Mouse (Mus musculus) splenic B cell, adult 2 months (primary cell): Measurements from ENCODE around the gene Chmp4b.

Experiments
- DNase-seq: peaks from one replicate; pipeline ENCODE4 v3.0.0-alpha.2; 2011; ENCODE audit warnings: low read depth, low spot score
- H3K27me3 ChIP-seq: 2 replicates; pipeline ENCODE4 v1.6.1; 2012; ENCODE audit warnings: mild to moderate bottlenecking, low read length, moderate library complexity, mixed read lengths; ENCODE audit not compliant: control insufficient read depth, poor library complexity, insufficient read depth, severe bottlenecking
- H3K36me3 ChIP-seq: 2 replicates; pipeline ENCODE4 v1.6.1; 2012; ENCODE audit warnings: mild to moderate bottlenecking, low read length, moderate library complexity, mixed read lengths; ENCODE audit not compliant: control insufficient read depth, poor library complexity, insufficient read depth, severe bottlenecking

Gene Chmp4b

DNA sequence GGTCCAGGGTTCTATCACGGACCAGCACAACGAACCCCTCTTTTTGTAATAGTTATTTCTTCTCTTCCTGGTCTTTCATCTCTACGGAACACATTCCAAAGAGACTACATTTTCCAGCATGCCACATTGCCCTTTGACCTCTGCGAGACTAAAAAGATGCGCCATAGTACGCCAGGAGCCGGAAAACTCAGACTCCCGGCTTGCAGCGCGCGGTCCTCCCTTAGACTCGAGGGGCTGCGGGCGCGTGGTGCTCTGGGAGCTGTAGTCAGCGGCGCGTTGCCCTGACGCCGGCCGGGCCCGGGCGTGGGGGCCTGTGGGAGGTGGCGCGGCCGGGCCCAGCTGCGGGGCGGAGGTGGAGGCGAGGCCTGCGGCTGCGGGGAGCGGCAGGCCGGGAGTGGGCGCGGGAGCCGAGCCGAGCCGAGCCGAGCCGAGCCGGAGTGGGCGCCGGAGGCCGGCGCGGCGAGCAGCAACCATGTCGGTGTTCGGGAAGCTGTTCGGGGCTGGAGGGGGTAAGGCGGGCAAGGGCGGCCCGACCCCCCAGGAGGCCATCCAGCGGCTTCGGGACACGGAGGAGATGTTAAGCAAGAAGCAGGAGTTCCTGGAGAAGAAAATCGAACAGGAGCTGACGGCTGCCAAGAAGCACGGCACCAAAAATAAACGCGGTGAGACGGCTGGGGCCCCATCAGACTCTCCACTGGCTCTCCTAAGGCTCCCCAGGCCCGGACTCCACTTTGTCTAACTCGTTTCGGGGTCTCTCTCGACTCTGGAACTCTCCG lies 5.4 kb downstream of the Chmp4b start:
- peak; percentile 97 for DNase-seq
- Histone ChIP-seq H3K27me3 (no peaks in the 10 kb centered on the region), H3K36me3 (0 out of 2 replicates have a peak, but pooled peaks cover 2% of the 10 kb centered on the region)

DNA sequence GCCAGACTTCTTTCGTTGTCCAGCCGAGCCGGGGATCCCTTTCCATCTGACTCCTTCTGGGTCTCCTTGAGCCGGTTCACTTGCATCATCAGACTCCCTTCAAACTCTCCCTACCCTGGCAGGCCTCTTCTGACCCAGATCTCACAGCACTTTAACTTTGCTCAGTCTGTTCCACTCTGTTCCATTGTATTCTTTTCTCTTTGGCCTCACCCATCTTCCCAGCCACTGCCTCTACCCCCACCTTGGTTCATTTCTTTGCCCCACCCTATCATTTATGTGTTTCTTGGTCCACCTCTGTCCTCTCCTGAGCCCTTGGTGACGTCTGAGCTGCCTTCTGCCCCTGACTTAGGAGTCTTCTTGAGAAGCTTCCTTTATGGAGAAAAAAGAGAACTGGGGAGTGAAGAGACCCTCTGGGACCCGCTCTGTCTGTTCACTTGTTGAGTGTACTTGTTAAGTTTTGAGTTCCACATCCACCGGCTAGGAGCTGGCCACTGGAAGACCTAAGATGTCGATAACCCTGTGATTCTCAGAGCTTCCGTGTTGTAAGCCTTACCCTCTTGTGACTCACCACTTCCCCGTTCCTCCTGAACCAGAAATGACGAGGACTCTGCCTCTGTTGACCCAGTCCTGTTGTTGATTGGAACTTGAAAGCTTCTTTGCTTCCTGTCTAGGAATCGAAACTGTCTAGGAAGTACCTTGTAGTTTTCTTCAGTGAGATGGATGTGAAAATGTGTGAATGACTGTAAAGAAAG lies 6.2 kb downstream of the Chmp4b start:
- peak; percentile 84 for DNase-seq
- 0 out of 2 replicates have a peak, but pooled peaks cover 2% of the 10 kb centered on the region for H3K36me3 ChIP-seq

DNA sequence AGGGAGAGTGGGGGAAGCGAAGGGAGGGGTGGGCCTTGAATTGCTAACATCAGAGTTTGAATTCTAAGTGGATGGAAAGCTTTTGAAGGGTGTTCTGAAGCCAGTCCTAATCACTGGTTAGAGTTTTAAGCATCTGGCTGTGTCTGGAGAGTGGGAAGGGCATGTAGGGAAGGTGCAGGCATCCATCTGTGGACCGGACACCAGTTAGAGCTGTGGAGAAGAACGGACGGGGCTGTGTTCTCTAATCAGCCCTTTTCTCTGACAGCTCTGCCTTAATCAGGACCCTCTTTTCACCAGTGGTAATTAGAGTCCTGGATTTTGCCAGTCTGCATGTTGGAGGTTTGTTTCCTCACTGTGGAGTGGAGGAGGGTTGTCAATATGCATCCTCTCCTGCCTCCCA lies 7.6 kb downstream of the Chmp4b start:
- Histone ChIP-seq H3K27me3 (no peaks in the 10 kb centered on the region), H3K36me3 (peaks cover 2% of the 10 kb centered on the region; the same call in 1 of the 2 replicates)
- no peak for DNase-seq

More for the DNA sequence above, 6.2 kb downstream of the Chmp4b start:
- H3K27me3 ChIP-seq = no peaks in the 10 kb centered on the region

DNA sequence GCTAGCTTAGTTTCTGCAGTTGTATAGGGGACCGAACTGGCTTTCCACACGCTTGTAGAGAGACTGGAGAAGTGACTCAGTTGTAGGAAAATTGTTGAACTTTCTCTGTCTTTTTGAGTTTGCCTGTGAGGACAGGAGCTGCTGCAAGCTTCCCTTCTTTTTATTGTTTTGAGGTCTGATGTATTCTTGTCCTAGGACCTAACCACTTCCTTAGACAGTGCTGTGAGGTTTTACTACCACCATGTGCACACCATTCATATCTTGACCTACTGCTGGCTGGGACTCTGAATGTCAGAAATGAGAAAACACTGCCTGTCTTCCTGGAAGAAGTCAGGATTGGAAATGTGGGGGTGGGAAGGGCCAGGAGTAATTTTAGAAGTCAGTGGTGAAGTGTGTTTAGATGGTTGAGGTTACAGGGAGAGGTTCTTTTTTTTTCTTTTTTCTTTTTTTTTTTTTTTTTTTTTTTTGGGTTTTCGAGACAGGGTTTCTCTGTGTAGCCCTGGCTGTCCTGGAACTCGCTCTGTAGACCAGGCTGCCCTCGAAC lies 8.1 kb downstream of the Chmp4b start:
- Histone ChIP-seq H3K36me3 (peaks cover 2% of the 10 kb centered on the region; the same call in 1 of the 2 replicates), H3K27me3 (no peaks in the 10 kb centered on the region)
- DNase-seq = no peak

DNA sequence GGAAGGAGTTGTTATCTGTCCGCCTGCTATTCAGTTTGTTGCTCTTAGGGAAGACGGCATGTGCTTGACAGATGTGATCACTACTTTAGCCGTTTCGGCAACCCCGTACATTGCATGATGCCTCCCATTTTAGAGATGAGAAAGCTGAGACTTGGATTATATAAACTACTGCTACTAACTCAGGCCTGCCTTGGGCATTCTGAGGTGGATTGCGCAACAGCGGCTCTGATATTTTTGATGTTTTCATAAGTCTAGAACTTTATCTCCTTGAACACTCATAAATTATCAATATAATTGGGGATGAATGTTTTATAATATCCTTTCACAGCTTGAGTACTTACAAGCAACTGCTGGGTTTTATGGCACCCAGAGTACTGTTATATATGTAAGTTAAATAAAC lies 17.2 kb downstream of the Chmp4b start:
- DNase-seq = no peak
- H3K36me3 ChIP-seq = no peaks in the 10 kb centered on the region; the same call in 1 of the 2 replicates

DNA sequence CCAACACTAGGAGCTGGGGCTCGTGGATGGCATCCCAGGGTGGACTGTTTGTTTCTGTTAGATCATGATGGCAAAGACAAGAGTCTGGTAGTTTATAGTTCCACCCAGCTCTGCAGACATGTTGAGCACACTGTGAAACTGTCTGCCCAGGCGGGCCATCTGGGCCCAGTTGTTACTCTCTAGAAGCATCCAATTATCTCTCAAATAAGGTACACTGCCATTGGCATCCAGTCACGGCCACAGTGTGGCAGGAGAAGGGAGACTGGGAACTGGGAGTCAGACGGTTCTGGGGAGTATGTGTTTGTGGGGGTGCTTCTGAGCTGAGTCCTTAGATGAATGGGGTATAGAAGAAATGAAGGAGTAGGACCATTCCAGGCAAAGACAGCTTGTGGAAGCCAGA lies 18.6 kb downstream of the Chmp4b start:
- no peak for DNase-seq
- H3K27me3 ChIP-seq = no peaks in the 10 kb centered on the region
- no peaks in the 10 kb centered on the region; the same call in 1 of the 2 replicates for H3K36me3 ChIP-seq

More for the DNA sequence above, 17.2 kb downstream of the Chmp4b start:
- H3K27me3 ChIP-seq = no peaks in the 10 kb centered on the region

DNA sequence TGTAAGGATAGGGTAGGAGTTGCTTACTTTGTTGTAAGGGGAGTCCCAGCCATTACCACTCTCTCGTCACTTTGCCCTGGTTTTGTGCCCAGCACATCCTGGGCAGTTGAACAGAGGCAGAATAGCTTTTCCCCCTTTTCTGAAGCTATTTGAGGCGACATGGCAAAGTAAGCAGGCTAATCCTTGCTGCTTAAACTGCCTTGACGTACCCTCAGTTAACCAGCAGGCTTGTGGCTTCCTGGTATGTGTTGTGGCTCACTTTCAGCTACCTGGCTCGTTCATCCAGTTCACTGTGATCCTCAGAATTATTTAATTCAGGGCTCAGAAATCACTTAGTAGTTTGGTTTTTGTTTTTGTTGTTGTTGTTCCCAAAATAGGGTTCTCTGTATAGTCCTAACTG lies 19.2 kb downstream of the Chmp4b start:
- no peaks in the 10 kb centered on the region; the same call in 1 of the 2 replicates for H3K36me3 ChIP-seq
- no peak for DNase-seq

DNA sequence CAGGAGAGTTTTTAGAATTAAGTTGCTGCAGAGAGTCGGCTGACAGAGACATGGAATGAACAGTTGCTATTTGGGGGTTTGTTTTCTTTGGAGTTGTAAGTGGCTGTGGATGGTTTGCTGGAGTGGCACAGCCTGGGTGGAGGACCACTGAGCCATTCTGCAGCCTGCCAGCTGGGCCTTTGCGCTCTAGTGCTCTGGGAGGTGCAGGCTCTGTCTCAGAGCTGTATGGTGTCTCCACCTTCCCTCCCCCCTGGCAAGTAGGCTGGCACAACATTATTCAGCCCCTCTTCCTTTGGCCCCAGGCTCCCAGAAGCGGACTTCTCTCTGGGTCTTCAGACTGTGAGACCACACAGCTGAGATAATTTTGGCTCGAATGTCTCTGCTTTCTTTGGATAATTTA lies 22.5 kb downstream of the Chmp4b start:
- Histone ChIP-seq H3K36me3 (peaks cover 3% of the 10 kb centered on the region; the same call in 1 of the 2 replicates), H3K27me3 (no peaks in the 10 kb centered on the region)
- no peak for DNase-seq

More for the DNA sequence above, 19.2 kb downstream of the Chmp4b start:
- H3K27me3 ChIP-seq = no peaks in the 10 kb centered on the region

DNA sequence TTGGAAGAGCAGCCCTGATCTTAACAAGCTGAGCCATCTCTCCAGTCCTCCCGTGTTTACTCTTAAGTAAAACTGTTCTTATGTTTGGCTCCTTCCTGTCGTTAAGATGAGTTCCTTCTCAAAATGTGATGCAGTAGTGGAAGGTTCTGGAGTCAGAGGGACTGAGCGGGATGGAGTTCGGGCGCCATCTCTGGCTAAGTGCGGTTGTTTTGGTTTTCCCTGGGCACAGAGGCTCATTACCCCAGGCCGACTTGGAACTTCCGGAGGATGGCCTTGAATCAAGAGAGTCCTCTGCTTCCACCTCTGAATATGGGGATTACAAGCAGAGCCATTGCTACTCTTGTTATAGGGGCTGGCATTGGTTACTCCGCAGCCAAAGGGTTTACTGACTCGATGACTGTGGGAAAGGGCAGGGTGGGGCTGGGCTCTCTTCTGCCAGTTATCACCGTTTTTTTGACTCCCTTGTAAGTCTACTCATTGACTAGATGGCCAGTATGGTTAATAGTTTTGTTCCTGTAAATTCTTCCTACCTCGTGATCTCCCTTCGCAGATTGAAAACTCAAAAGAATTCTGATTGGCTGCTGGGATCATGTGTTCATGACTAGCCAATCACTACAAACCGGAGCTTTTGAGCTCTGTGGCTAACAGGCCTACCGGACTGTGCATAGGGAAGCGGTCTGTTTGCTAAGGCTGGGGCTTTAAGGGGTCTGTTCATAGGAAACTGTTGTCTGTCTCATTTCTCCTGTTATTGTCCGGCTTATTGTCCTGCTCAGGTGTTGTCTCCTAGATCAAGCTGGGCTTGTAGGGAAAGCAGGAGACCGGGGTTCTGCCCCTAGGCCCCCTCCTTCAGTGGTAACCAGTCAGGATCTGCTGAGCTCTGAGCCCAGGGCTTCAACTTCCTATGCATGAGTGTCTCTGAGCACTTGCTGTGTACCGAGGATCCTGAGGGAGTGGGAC lies 25.4 kb downstream of the Chmp4b start:
- Histone ChIP-seq H3K27me3 (no peaks in the 10 kb centered on the region), H3K36me3 (0 out of 2 replicates have a peak, but pooled peaks cover 3% of the 10 kb centered on the region)
- peak; percentile 48 for DNase-seq

DNA sequence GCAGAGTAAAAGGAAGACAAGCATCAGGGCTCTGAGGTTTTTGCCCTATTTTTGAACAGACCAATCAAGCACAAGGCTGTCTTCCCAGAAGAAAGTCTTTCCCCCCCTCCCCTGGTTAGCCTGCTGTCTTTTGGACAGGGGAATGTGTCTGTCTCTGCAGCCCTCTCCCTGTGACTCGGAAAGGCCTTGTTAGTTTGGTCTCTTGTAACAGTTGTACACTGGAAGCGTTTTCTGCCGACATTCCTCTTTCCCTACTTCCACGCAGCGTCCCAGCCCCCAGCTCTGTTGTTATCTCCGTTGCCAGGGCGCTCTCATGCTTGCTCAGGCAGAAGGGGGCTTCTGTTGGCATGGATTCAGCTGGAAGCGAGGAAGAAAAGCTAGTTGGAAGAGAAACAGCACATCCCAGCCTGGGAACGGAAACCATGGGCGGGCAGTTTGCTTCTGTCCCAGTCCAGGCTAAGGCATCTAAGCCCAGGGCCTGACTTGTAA lies 26.2 kb downstream of the Chmp4b start:
- H3K36me3 ChIP-seq = 0 out of 2 replicates have a peak, but pooled peaks cover 3% of the 10 kb centered on the region
- no peak for DNase-seq
- H3K27me3 ChIP-seq = no peaks in the 10 kb centered on the region

DNA sequence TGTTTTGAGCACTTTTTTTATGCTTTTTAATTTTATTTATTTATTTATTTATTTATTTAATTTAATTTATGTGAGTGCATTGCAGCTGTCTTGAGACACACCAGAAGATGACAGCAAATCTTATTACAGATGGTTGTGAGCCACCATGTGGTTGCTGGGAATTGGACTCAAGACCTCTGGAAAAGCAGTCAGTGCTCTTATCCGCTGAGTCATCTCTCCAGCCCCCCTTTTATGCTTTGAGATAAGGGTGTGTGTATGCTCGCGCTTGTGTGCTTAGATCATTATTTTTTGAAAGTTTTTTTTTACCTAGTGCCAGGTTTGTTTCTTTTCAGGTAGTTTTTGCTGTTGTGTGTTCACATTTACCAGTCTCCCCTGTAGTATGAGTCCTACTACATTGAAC lies 27.5 kb downstream of the Chmp4b start:
- no peak for DNase-seq
- H3K36me3 ChIP-seq = 0 out of 2 replicates have a peak, but pooled peaks cover 3% of the 10 kb centered on the region
- no peaks in the 10 kb centered on the region for H3K27me3 ChIP-seq

DNA sequence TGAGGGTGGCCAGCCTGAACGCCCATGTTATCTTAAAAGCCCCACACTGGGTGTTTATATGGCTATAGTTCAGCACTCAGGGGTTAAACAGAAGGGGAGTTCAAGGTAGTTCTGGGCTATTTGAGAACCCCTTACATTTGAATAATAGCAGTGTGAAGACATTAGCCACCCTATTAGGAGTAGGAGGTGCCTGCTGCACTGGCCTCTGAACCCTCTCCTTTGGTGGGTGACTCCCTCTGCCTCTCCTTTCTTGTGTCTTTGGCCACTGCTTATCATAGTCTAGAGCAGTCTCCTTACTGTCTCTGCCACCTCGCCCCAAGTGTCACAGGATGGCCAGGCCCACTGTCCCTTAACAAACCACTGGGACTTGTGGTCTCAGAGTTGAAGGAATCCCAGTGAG lies 28.8 kb downstream of the Chmp4b start:
- Histone ChIP-seq H3K27me3 (no peaks in the 10 kb centered on the region), H3K36me3 (0 out of 2 replicates have a peak, but pooled peaks cover 3% of the 10 kb centered on the region)
- no peak for DNase-seq

DNA sequence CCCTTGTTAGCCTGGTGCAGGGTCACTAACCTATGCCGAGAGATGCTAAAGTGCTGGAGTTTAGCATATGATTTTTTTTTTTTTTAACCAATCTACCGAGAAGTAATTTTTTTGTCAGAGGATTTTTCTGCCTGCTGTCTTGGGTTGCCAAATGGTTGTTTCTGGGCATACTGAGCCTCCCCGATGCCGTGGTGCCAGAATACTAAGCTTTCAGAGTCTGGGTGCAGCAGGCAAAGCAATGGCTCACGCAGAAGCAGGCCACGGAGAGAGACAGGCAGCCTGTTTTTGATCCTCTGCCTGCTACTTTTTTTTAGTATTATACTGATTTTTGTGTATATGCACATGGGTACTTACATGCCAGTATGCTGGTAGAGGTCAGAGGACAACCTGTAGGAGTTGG lies 29.4 kb downstream of the Chmp4b start:
- DNase-seq = no peak

DNA sequence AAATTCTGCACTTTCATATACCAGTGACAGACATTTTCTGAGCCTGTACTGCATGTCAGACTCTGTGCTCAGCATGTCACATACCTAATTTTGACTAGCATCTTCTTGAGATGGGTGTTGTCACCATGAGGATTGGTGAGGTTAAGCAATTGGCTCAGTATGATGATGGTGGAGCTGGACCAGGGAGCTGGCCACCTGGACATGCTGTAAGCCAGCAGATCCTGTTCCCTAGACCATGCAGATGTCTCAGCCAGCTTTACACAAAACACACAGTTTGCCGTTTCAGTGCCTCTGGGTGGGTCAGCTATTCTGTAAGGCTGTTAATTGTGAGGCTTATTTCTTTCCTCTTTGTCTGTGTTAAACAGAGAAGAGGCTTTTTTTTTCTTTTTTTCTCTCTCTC lies 31.2 kb downstream of the Chmp4b start:
- Histone ChIP-seq H3K27me3 (no peaks in the 10 kb centered on the region), H3K36me3 (no peaks in the 10 kb centered on the region)
- DNase-seq = no peak

More for the DNA sequence above, 29.4 kb downstream of the Chmp4b start:
- Histone ChIP-seq H3K27me3 (no peaks in the 10 kb centered on the region), H3K36me3 (0 out of 2 replicates have a peak, but pooled peaks cover 3% of the 10 kb centered on the region)
